In genomic region chr3:89280050-89280605, GRCm38 (mm10) we compare ENCODE assay signal across 7 mouse cellular contexts. TPM values are rescaled to one million over a fixed set of nuclear protein-coding genes. Genes with fewer than 3 reads are reported as not detected.
DNase-seq lines count a peak whose midpoint lies in the region; ATAC-seq lines count a peak whose summit lies in the region.

No protein-coding gene starts in this region.

- H3K36me3 ChIP-seq in megakaryocyte, embryonic 14.5 days (replicated peaks; ENCODE audit: low read length), result no peaks in the 10 kb centered on the region
- peaks cover 11% of the 10 kb centered on the region for H3K36me3 ChIP-seq in embryonic facial prominence, embryonic 10.5 days (replicated peaks)
- H3K36me3 ChIP-seq in hindbrain, embryonic 15.5 days, result no peaks in the 10 kb centered on the region
- H3K36me3 ChIP-seq in liver, embryonic 15.5 days (replicated peaks), result no peaks in the 10 kb centered on the region
- no peaks in the 10 kb centered on the region for H3K36me3 ChIP-seq in neural tube, embryonic 15.5 days

- under 1% methylated on average over 29 of the region's 29 CpGs for WGBS in embryonic facial prominence, embryonic 10.5 days
- WGBS in hindbrain, embryonic 15.5 days, result under 1% methylated on average over 29 of the region's 29 CpGs
- under 1% methylated on average over 29 of the region's 29 CpGs for WGBS in liver, embryonic 15.5 days (ENCODE audit: insufficient replicate concordance)
- WGBS in neural tube, embryonic 15.5 days, result 1% methylated on average over 29 of the region's 29 CpGs

- ATAC-seq in megakaryocyte, adult 5-6 weeks (ENCODE audit: poor library complexity, severe bottlenecking), result no peak
- ATAC-seq in hindbrain, embryonic 15.5 days (ENCODE audit: low FRiP score, low read depth), result no peak; the same call in 1 of the 2 replicates
- ATAC-seq in liver, embryonic 15.5 days (ENCODE audit: insufficient read depth), result peak; percentile 29
- ATAC-seq in neural tube, embryonic 15.5 days (ENCODE audit: low FRiP score), result peak; percentile 20

- H3K4me1 ChIP-seq in megakaryocyte, embryonic 14.5 days, result peaks cover 45% of the 10 kb centered on the region
- peaks cover 71% of the 10 kb centered on the region for H3K4me1 ChIP-seq in embryonic facial prominence, embryonic 10.5 days
- H3K4me1 ChIP-seq in hindbrain, embryonic 15.5 days (replicated peaks), result peaks cover 40% of the 10 kb centered on the region
- peaks cover 30% of the 10 kb centered on the region for H3K4me1 ChIP-seq in liver, embryonic 15.5 days (replicated peaks)
- peaks cover 43% of the 10 kb centered on the region for H3K4me1 ChIP-seq in neural tube, embryonic 15.5 days

- peak overlapping the region; percentile 70 for H3K4me2 ChIP-seq in hindbrain, embryonic 15.5 days
- peak overlapping the region; percentile 69 for H3K4me2 ChIP-seq in liver, embryonic 15.5 days
- peak overlapping the region; percentile 89 for H3K4me2 ChIP-seq in neural tube, embryonic 15.5 days

- peak overlapping the region; percentile 86; the same call in 1 of the 2 replicates for H3K27ac ChIP-seq in embryonic facial prominence, embryonic 10.5 days (replicated peaks)
- peak overlapping the region; percentile 43; the same call in 1 of the 2 replicates for H3K27ac ChIP-seq in hindbrain, embryonic 15.5 days (replicated peaks)
- peak overlapping the region; percentile 64 for H3K27ac ChIP-seq in liver, embryonic 15.5 days (replicated peaks)
- peak overlapping the region; percentile 72 for H3K27ac ChIP-seq in neural tube, embryonic 15.5 days (replicated peaks)

- peak overlapping the region; percentile 90 for H3K4me3 ChIP-seq in megakaryocyte, embryonic 14.5 days (replicated peaks)
- H3K4me3 ChIP-seq in embryonic facial prominence, embryonic 10.5 days, result peak overlapping the region; percentile 65
- peak overlapping the region; percentile 43 for H3K4me3 ChIP-seq in hindbrain, embryonic 15.5 days
- H3K4me3 ChIP-seq in liver, embryonic 15.5 days (replicated peaks), result peak overlapping the region; percentile 52
- H3K4me3 ChIP-seq in neural tube, embryonic 15.5 days (replicated peaks), result peak overlapping the region; percentile 44

- peak overlapping the region; percentile 44; the same call in 1 of the 2 replicates for H3K9ac ChIP-seq in hindbrain, embryonic 15.5 days
- H3K9ac ChIP-seq in liver, embryonic 15.5 days, result no peak overlapping the region
- peak overlapping the region; percentile 51 for H3K9ac ChIP-seq in neural tube, embryonic 15.5 days (replicated peaks)

- no peak for DNase-seq in embryonic facial prominence, embryonic 10.5 days (ENCODE audit: low spot score)
- no peak for DNase-seq in c-Kit-positive CD71-positive TER-119-positive erythroid progenitor cells, embryonic 14.5 days (ENCODE audit: low spot score)

- no peaks in the 10 kb centered on the region for H3K9me3 ChIP-seq in megakaryocyte, embryonic 14.5 days
- H3K9me3 ChIP-seq in embryonic facial prominence, embryonic 10.5 days, result no peaks in the 10 kb centered on the region
- H3K9me3 ChIP-seq in hindbrain, embryonic 15.5 days, result no peaks in the 10 kb centered on the region
- no peaks in the 10 kb centered on the region for H3K9me3 ChIP-seq in liver, embryonic 15.5 days (replicated peaks)
- no peaks in the 10 kb centered on the region for H3K9me3 ChIP-seq in neural tube, embryonic 15.5 days (replicated peaks)

- H3K27me3 ChIP-seq in megakaryocyte, embryonic 14.5 days (replicated peaks), result peaks cover 91% of the 10 kb centered on the region
- peaks cover 80% of the 10 kb centered on the region for H3K27me3 ChIP-seq in embryonic facial prominence, embryonic 10.5 days (replicated peaks; ENCODE audit: low read depth, poor library complexity, severe bottlenecking)
- peaks cover 25% of the 10 kb centered on the region for H3K27me3 ChIP-seq in hindbrain, embryonic 15.5 days
- H3K27me3 ChIP-seq in liver, embryonic 15.5 days, result peaks cover 89% of the 10 kb centered on the region
- H3K27me3 ChIP-seq in neural tube, embryonic 15.5 days (replicated peaks), result peaks cover 15% of the 10 kb centered on the region

RNA-seq across cellular contexts. Expression of gene Efna1, which starts 0.8 kb away (rescaled TPM):
- 0.16 TPM in 1 of 2 replicates, not detected in the other for polyA plus RNA-seq in megakaryocyte, embryonic 14.5 days (2012; ENCODE audit: insufficient read depth, low replicate concordance)
- total RNA-seq in megakaryocyte, adult 5-6 weeks (2015), result not detected in 2 replicates
- total RNA-seq in megakaryocyte, adult 5-6 weeks (2017), result not detected in 2 replicates
- 26.7 and 27.2 TPM in 2 replicates for polyA plus RNA-seq in embryonic facial prominence, embryonic 10.5 days (2016; fragmentation: Nextera tagmentation; extraction: Ambion mirVana)
- polyA plus RNA-seq in hindbrain, embryonic 15.5 days (2015; fragmentation: Nextera tagmentation; extraction: Ambion mirVana), result 8.9 and 9.1 TPM in 2 replicates
- polyA plus RNA-seq in liver, embryonic 15.5 days (2015; fragmentation: Nextera tagmentation; extraction: Ambion mirVana), result 8.9 and 11.2 TPM in 2 replicates
- 9.7 and 16.5 TPM in 2 replicates for polyA plus RNA-seq in neural tube, embryonic 15.5 days (2015; fragmentation: Nextera tagmentation; extraction: Ambion mirVana)

RNA-seq across cellular contexts. Expression of gene Slc50a1, which starts 9.8 kb away (rescaled TPM):
- 7.0 and 25.0 TPM in 2 replicates for polyA plus RNA-seq in megakaryocyte, embryonic 14.5 days (2012; ENCODE audit: insufficient read depth, low replicate concordance)
- 42.9 and 68.4 TPM in 2 replicates for total RNA-seq in megakaryocyte, adult 5-6 weeks (2015)
- 31.5 and 52.2 TPM in 2 replicates for total RNA-seq in megakaryocyte, adult 5-6 weeks (2017)
- 27.2 and 34.2 TPM in 2 replicates for polyA plus RNA-seq in embryonic facial prominence, embryonic 10.5 days (2016; fragmentation: Nextera tagmentation; extraction: Ambion mirVana)
- polyA plus RNA-seq in hindbrain, embryonic 15.5 days (2015; fragmentation: Nextera tagmentation; extraction: Ambion mirVana), result 36.2 and 38.5 TPM in 2 replicates
- 17.5 and 17.8 TPM in 2 replicates for polyA plus RNA-seq in liver, embryonic 15.5 days (2015; fragmentation: Nextera tagmentation; extraction: Ambion mirVana)
- polyA plus RNA-seq in neural tube, embryonic 15.5 days (2015; fragmentation: Nextera tagmentation; extraction: Ambion mirVana), result 40.9 and 49.3 TPM in 2 replicates

RNA-seq across cellular contexts. Expression of gene Dpm3, which starts 21.0 kb away (rescaled TPM):
- 435 and 701 TPM in 2 replicates for polyA plus RNA-seq in megakaryocyte, embryonic 14.5 days (2012; ENCODE audit: insufficient read depth, low replicate concordance)
- total RNA-seq in megakaryocyte, adult 5-6 weeks (2015), result 84.6 and 95.5 TPM in 2 replicates
- 72.1 and 82.3 TPM in 2 replicates for total RNA-seq in megakaryocyte, adult 5-6 weeks (2017)
- 74.1 and 84.1 TPM in 2 replicates for polyA plus RNA-seq in embryonic facial prominence, embryonic 10.5 days (2016; fragmentation: Nextera tagmentation; extraction: Ambion mirVana)
- 80.0 and 88.4 TPM in 2 replicates for polyA plus RNA-seq in hindbrain, embryonic 15.5 days (2015; fragmentation: Nextera tagmentation; extraction: Ambion mirVana)
- polyA plus RNA-seq in liver, embryonic 15.5 days (2015; fragmentation: Nextera tagmentation; extraction: Ambion mirVana), result 45.4 and 54.4 TPM in 2 replicates
- 85.0 and 95.8 TPM in 2 replicates for polyA plus RNA-seq in neural tube, embryonic 15.5 days (2015; fragmentation: Nextera tagmentation; extraction: Ambion mirVana)

RNA-seq across cellular contexts. Expression of gene Trim46, which starts 34.0 kb away (rescaled TPM):
- 1.8 and 2.1 TPM in 2 replicates for polyA plus RNA-seq in megakaryocyte, embryonic 14.5 days (2012; ENCODE audit: insufficient read depth, low replicate concordance)
- 0.39 and 0.80 TPM in 2 replicates for total RNA-seq in megakaryocyte, adult 5-6 weeks (2015)
- 0.55 TPM in 1 of 2 replicates, not detected in the other for total RNA-seq in megakaryocyte, adult 5-6 weeks (2017)
- polyA plus RNA-seq in embryonic facial prominence, embryonic 10.5 days (2016; fragmentation: Nextera tagmentation; extraction: Ambion mirVana), result 4.0 and 4.7 TPM in 2 replicates
- polyA plus RNA-seq in hindbrain, embryonic 15.5 days (2015; fragmentation: Nextera tagmentation; extraction: Ambion mirVana), result 71.3 and 81.6 TPM in 2 replicates
- polyA plus RNA-seq in liver, embryonic 15.5 days (2015; fragmentation: Nextera tagmentation; extraction: Ambion mirVana), result 0.23 and 0.31 TPM in 2 replicates
- polyA plus RNA-seq in neural tube, embryonic 15.5 days (2015; fragmentation: Nextera tagmentation; extraction: Ambion mirVana), result 63.0 and 76.6 TPM in 2 replicates

RNA-seq across cellular contexts. Expression of gene Krtcap2, which starts 34.4 kb away (rescaled TPM):
- 81.0 and 225 TPM in 2 replicates for polyA plus RNA-seq in megakaryocyte, embryonic 14.5 days (2012; ENCODE audit: insufficient read depth, low replicate concordance)
- 142 and 167 TPM in 2 replicates for total RNA-seq in megakaryocyte, adult 5-6 weeks (2015)
- total RNA-seq in megakaryocyte, adult 5-6 weeks (2017), result 159 and 189 TPM in 2 replicates
- polyA plus RNA-seq in embryonic facial prominence, embryonic 10.5 days (2016; fragmentation: Nextera tagmentation; extraction: Ambion mirVana), result 244 and 262 TPM in 2 replicates
- polyA plus RNA-seq in hindbrain, embryonic 15.5 days (2015; fragmentation: Nextera tagmentation; extraction: Ambion mirVana), result 196 and 211 TPM in 2 replicates
- 116 and 126 TPM in 2 replicates for polyA plus RNA-seq in liver, embryonic 15.5 days (2015; fragmentation: Nextera tagmentation; extraction: Ambion mirVana)
- polyA plus RNA-seq in neural tube, embryonic 15.5 days (2015; fragmentation: Nextera tagmentation; extraction: Ambion mirVana), result 221 and 222 TPM in 2 replicates

Comparison
In these comparisons a context has a peak if more than half of its experiments do, and no peak if none do; other contexts are left out.
1. ATAC-seq: peak in liver, embryonic 15.5 days (single experiment) and neural tube, embryonic 15.5 days (single experiment); none in megakaryocyte, adult 5-6 weeks (single experiment) and hindbrain, embryonic 15.5 days (single experiment).
2. Peak in every context shown above with its lines, with median percentiles within 50 percentile points of each other: H3K4me3 ChIP-seq, H3K27ac ChIP-seq and H3K4me2 ChIP-seq.